Mouse (Mus musculus): ENCODE measurements around the gene Arf3. TPM values are rescaled to one million over a fixed set of nuclear protein-coding genes. Genes with fewer than 3 reads are reported as not detected.
A peak's percentile ranks its signal among the peaks of the same experiment; 100 is the strongest.

Gene Arf3
- total and polyA plus RNA-seq, 2 experiments, result 10.5 to 43.0 TPM

DNA sequence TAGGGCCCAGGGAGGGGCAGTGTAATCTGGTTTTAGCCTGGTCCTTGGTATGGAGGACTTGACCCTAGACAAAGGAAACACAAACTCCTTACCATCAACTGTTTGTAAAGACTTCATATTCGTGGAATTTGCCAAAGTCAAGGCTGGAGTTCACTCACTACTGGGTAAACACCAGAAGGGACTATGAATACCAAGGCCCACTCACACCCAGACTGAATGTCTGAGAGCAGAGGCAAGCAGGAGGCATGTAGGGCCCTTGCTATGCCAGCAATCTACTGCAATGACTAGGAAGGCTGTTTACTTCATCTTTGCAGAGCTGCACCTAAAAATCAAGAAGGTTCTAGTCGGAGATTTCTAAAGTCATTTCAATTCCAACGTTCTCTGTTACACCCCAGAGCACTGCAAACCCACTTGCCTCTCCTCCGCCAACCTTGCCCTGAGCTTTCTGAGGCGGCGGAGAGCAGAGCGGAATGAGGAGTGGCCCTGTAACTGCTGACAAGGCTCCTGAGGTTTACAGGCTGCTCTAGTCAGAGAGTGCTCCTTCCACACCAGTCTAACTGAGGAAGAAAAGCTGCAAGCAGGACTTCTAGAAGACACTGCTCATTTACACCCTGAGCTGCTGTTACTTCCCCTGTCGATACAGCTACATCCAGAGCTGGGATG is 20.1 kb downstream of the Arf3 start:
- no peaks in the 10 kb centered on the region for H3K27me3 ChIP-seq (ENCODE audit: control insufficient read depth, insufficient read depth, low read length)
- H3K27ac ChIP-seq (replicated peaks; ENCODE audit: insufficient read depth, low read depth, low read length), result no peak overlapping the region
- no peaks in the 10 kb centered on the region for H3K36me3 ChIP-seq (ENCODE audit: control insufficient read depth, insufficient read depth, low read length)
- no peak overlapping the region for H3K9ac ChIP-seq (ENCODE audit: low read depth, low read length)
- peaks cover 11% of the 10 kb centered on the region for H3K4me1 ChIP-seq (ENCODE audit: control insufficient read depth, insufficient read depth, low read length)
- H3K79me2 ChIP-seq (ENCODE audit: control insufficient read depth, insufficient read depth, low read length), result peaks cover 3% of the 10 kb centered on the region; the same call in 1 of the 2 replicates
- no peak for DNase-seq (ENCODE audit: extremely low read depth, low read depth, low spot score)
- H3K4me3 ChIP-seq (ENCODE audit: insufficient read depth, low read depth, low read length), result no peak overlapping the region
- WGBS, result 82% methylated on average over 8 of the region's 8 CpGs
- TF ChIP-seq CTCF (IDR thresholded peaks at IDR 0.05; ENCODE audit: low read depth, low read length) (no peak), POLR2A (IDR thresholded peaks at IDR 0.05; ENCODE audit: extremely low read depth, insufficient read depth, low read length) (no peak)

- TF ChIP-seq CTCF (IDR thresholded peaks at IDR 0.05; ENCODE audit: low read depth, low read length) (no peak), POLR2A (IDR thresholded peaks at IDR 0.05; ENCODE audit: extremely low read depth, insufficient read depth, low read length) (no peak)
Observed at GRCm38 (mm10) chr15:98740219-98740618, 22.8 kb downstream of the Arf3 start.

GRCm38 (mm10) chr15:98738796-98739195 is 24.2 kb downstream of the Arf3 start:
- Histone ChIP-seq H3K9ac (ENCODE audit: low read depth, low read length) (no peak overlapping the region), H3K27me3 (ENCODE audit: control insufficient read depth, insufficient read depth, low read length) (no peaks in the 10 kb centered on the region), H3K36me3 (ENCODE audit: control insufficient read depth, insufficient read depth, low read length) (no peaks in the 10 kb centered on the region), H3K79me2 (ENCODE audit: control insufficient read depth, insufficient read depth, low read length) (no peaks in the 10 kb centered on the region), H3K4me3 (ENCODE audit: insufficient read depth, low read depth, low read length) (no peak overlapping the region), H3K4me1 (ENCODE audit: control insufficient read depth, insufficient read depth, low read length) (peaks cover 14% of the 10 kb centered on the region), H3K27ac (replicated peaks; ENCODE audit: insufficient read depth, low read depth, low read length) (no peak overlapping the region)
- WGBS, result 49% methylated on average over 4 of the region's 4 CpGs
- DNase-seq (ENCODE audit: extremely low read depth, low read depth, low spot score), result peak; percentile 38
- peak; percentile 69 for TF ChIP-seq CTCF (IDR thresholded peaks at IDR 0.05; ENCODE audit: low read depth, low read length)
- no peak for TF ChIP-seq POLR2A (IDR thresholded peaks at IDR 0.05; ENCODE audit: extremely low read depth, insufficient read depth, low read length)

More at GRCm38 (mm10) chr15:98740219-98740618, 22.8 kb downstream of the Arf3 start:
- WGBS, result 94% methylated on average over 8 of the region's 8 CpGs
- no peaks in the 10 kb centered on the region for H3K36me3 ChIP-seq (ENCODE audit: control insufficient read depth, insufficient read depth, low read length)
- no peak overlapping the region for H3K9ac ChIP-seq (ENCODE audit: low read depth, low read length)
- peaks cover 12% of the 10 kb centered on the region for H3K4me1 ChIP-seq (ENCODE audit: control insufficient read depth, insufficient read depth, low read length)
- no peaks in the 10 kb centered on the region for H3K27me3 ChIP-seq (ENCODE audit: control insufficient read depth, insufficient read depth, low read length)
- no peak for DNase-seq (ENCODE audit: extremely low read depth, low read depth, low spot score)
- no peaks in the 10 kb centered on the region for H3K79me2 ChIP-seq (ENCODE audit: control insufficient read depth, insufficient read depth, low read length)
- no peak overlapping the region for H3K27ac ChIP-seq (replicated peaks; ENCODE audit: insufficient read depth, low read depth, low read length)
- H3K4me3 ChIP-seq (ENCODE audit: insufficient read depth, low read depth, low read length), result no peak overlapping the region

GRCm38 (mm10) chr15:98737881-98738280 is 25.1 kb downstream of the Arf3 start:
- DNase-seq (ENCODE audit: extremely low read depth, low read depth, low spot score), result peak; percentile 56
- Histone ChIP-seq H3K27ac (replicated peaks; ENCODE audit: insufficient read depth, low read depth, low read length) (peak overlapping the region; percentile 20; the same call in 1 of the 2 replicates), H3K4me1 (ENCODE audit: control insufficient read depth, insufficient read depth, low read length) (peaks cover 14% of the 10 kb centered on the region), H3K79me2 (ENCODE audit: control insufficient read depth, insufficient read depth, low read length) (no peaks in the 10 kb centered on the region), H3K9ac (ENCODE audit: low read depth, low read length) (no peak overlapping the region), H3K36me3 (ENCODE audit: control insufficient read depth, insufficient read depth, low read length) (no peaks in the 10 kb centered on the region), H3K27me3 (ENCODE audit: control insufficient read depth, insufficient read depth, low read length) (no peaks in the 10 kb centered on the region), H3K4me3 (ENCODE audit: insufficient read depth, low read depth, low read length) (no peak overlapping the region)
- TF ChIP-seq CTCF (IDR thresholded peaks at IDR 0.05; ENCODE audit: low read depth, low read length) (peak; percentile 81), POLR2A (IDR thresholded peaks at IDR 0.05; ENCODE audit: extremely low read depth, insufficient read depth, low read length) (no peak)

- Histone ChIP-seq H3K4me3 (ENCODE audit: insufficient read depth, low read depth, low read length) (no peak overlapping the region), H3K27ac (replicated peaks; ENCODE audit: insufficient read depth, low read depth, low read length) (no peak overlapping the region), H3K9ac (ENCODE audit: low read depth, low read length) (no peak overlapping the region), H3K4me1 (ENCODE audit: control insufficient read depth, insufficient read depth, low read length) (peaks cover 20% of the 10 kb centered on the region), H3K27me3 (ENCODE audit: control insufficient read depth, insufficient read depth, low read length) (no peaks in the 10 kb centered on the region), H3K36me3 (ENCODE audit: control insufficient read depth, insufficient read depth, low read length) (no peaks in the 10 kb centered on the region), H3K79me2 (ENCODE audit: control insufficient read depth, insufficient read depth, low read length) (no peaks in the 10 kb centered on the region)
- 85% methylated on average over 10 of the region's 10 CpGs for WGBS
- no peak for TF ChIP-seq POLR2A (IDR thresholded peaks at IDR 0.05; ENCODE audit: extremely low read depth, insufficient read depth, low read length)
- TF ChIP-seq CTCF (IDR thresholded peaks at IDR 0.05; ENCODE audit: low read depth, low read length), result no peak
- DNase-seq (ENCODE audit: extremely low read depth, low read depth, low spot score), result no peak
Observed at GRCm38 (mm10) chr15:98736521-98736920, 26.5 kb downstream of the Arf3 start.

DNA sequence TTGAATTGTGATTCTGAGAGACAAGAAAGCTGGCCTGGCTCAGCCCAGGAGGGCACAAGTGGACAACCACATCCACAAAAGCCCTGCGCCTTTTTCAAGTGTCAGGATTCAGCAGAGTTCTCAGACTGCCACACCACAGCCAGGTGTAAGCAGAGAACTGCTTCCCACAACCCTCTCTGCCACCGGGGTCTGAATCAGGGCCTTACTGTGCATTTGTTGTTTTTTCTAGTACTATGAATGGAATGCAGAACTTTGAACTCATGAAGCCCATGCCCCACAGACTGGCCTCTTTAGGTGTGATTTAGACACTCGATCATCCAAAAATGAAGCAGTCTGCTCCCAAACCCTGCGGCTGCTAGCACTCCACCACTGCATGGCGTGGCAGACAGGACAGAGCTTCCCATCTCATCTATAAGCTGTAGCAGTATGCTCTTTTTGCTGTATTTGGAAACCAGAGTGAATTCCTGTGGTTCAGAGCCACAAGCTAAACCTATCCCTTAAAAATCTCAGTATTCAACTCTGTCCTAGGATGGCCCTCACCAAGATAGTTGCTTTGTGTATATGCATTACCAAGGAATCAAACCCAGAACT is 28.9 kb downstream of the Arf3 start:
- WGBS, result 57% methylated on average over 5 of the region's 5 CpGs
- Histone ChIP-seq H3K9ac (ENCODE audit: low read depth, low read length) (no peak overlapping the region), H3K79me2 (ENCODE audit: control insufficient read depth, insufficient read depth, low read length) (no peaks in the 10 kb centered on the region), H3K4me1 (ENCODE audit: control insufficient read depth, insufficient read depth, low read length) (peaks cover 20% of the 10 kb centered on the region), H3K27ac (replicated peaks; ENCODE audit: insufficient read depth, low read depth, low read length) (no peak overlapping the region), H3K27me3 (ENCODE audit: control insufficient read depth, insufficient read depth, low read length) (no peaks in the 10 kb centered on the region), H3K36me3 (ENCODE audit: control insufficient read depth, insufficient read depth, low read length) (no peaks in the 10 kb centered on the region), H3K4me3 (ENCODE audit: insufficient read depth, low read depth, low read length) (no peak overlapping the region)
- no peak for TF ChIP-seq CTCF (IDR thresholded peaks at IDR 0.05; ENCODE audit: low read depth, low read length)
- no peak for TF ChIP-seq POLR2A (IDR thresholded peaks at IDR 0.05; ENCODE audit: extremely low read depth, insufficient read depth, low read length)
- no peak for DNase-seq (ENCODE audit: extremely low read depth, low read depth, low spot score)

Measured in liver, adult 2 months (tissue).